Mouse (Mus musculus) kidney, embryonic 16.5 days (tissue): ENCODE data around the gene Vmn1r206. TPM values are rescaled to one million over a fixed set of nuclear protein-coding genes. Genes with fewer than 3 reads are reported as not detected.
"Not testable (repeated sequence)": the region's sequence is repeated elsewhere in the genome, so short reads cannot be mapped to it uniquely, and the experiment has no call there.

ENCODE experiments used
- ATAC-seq: fragments of 200-750 bp; cut with Nextera tagmentation; 2 replicates; pipeline ENCODE4 v1.8.0; 2017; ENCODE audit warnings: moderate TSS enrichment; ENCODE audit not compliant: low FRiP score, low TSS enrichment
- H3K27ac ChIP-seq: fragments of 300-500 bp; sonication (generic); 2 replicates; pipeline ENCODE4 v1.5.1; 2014; ENCODE audit warnings: low read length
- H3K27me3 ChIP-seq: fragments of 300-500 bp; sonication (generic); 2 replicates; pipeline ENCODE4 v1.6.1; 2014; ENCODE audit warnings: low read length, control low read depth, mixed read lengths; ENCODE audit not compliant: insufficient read depth
- H3K36me3 ChIP-seq: fragments of 300-500 bp; sonication (generic); 2 replicates; pipeline ENCODE4 v1.6.1; 2014; ENCODE audit warnings: low read length, control low read depth, mixed read lengths; ENCODE audit not compliant: insufficient read depth
- H3K4me1 ChIP-seq: fragments of 300-500 bp; sonication (generic); 2 replicates; pipeline ENCODE4 v1.6.1; 2014; ENCODE audit warnings: low read length, control low read depth, mixed read lengths; ENCODE audit not compliant: insufficient read depth
- H3K4me2 ChIP-seq: fragments of 300-500 bp; sonication (generic); replicated peaks from 2 replicates; pipeline ENCODE4 v1.6.1; 2014; ENCODE audit warnings: low read depth, low read length
- H3K4me3 ChIP-seq: fragments of 300-500 bp; sonication (generic); 2 replicates; pipeline ENCODE4 v1.5.1; 2014; ENCODE audit warnings: mild to moderate bottlenecking, low read length
- H3K9ac ChIP-seq: fragments of 300-500 bp; sonication (generic); replicated peaks from 2 replicates; pipeline ENCODE4 v1.6.1; 2014; ENCODE audit warnings: low read length
- H3K9me3 ChIP-seq: fragments of 300-500 bp; sonication (generic); 2 replicates; pipeline ENCODE4 v1.6.1; 2016; ENCODE audit warnings: low read length, control low read depth
- WGBS: fragments of 180-500 bp; shearing (Covaris S2); extraction: QIAGEN DNeasy Blood & Tissue Kit; methylation state at CpG from one replicate; pipeline ENCODE4 v1.1.7; 2014; 5-methylcytosine and 5-hydroxymethylcytosine counted together
- polyA plus RNA-seq: library from polyadenylated mRNA; unstranded; fragments of >200 nt; fragmentation: Nextera tagmentation; extraction: Ambion mirVana; gene quantifications from 2 replicates; pipeline ENCODE4 v1.2.1, GENCODE M21; 2015

The Vmn1r206 gene
- polyA plus RNA-seq: not detected in 2 replicates

- ATAC-seq, H3K36me3 ChIP-seq, H3K4me3 ChIP-seq: not testable (repeated sequence)
These were observed at the start of gene Vmn1r206 for GRCm38 (mm10) chr13:22624151-22624550. Gene Vmn1r206 (minus strand): TSS chr13:22624251.

GRCm38 (mm10) chr13:22592900-22593299 is 31.2 kb downstream of the Vmn1r206 start, which contains the start of gene Vmn1r205:
Gene Vmn1r205 (minus strand): TSS chr13:22593000.
- no peak within 1 kb of the TSS for H3K4me2 ChIP-seq
- H3K27me3 ChIP-seq: no peaks in the 10 kb centered on the region
- H3K4me1 ChIP-seq: no peaks in the 10 kb centered on the region
- H3K4me3 ChIP-seq: no peak within 1 kb of the TSS
- ATAC-seq: no peak
- no peaks in the 10 kb centered on the region for H3K9me3 ChIP-seq
- 88% methylated on average over 3 of the region's 3 CpGs for WGBS
- no peak within 1 kb of the TSS for H3K9ac ChIP-seq
- no peak within 1 kb of the TSS for H3K27ac ChIP-seq
- no peaks in the 10 kb centered on the region for H3K36me3 ChIP-seq

More at GRCm38 (mm10) chr13:22624151-22624550, at the start of gene Vmn1r206:
- H3K27ac ChIP-seq, H3K27me3 ChIP-seq, H3K9ac ChIP-seq, H3K9me3 ChIP-seq, H3K4me2 ChIP-seq, H3K4me1 ChIP-seq: not testable (repeated sequence)

GRCm38 (mm10) chr13:22583336-22583735 is 40.7 kb downstream of the Vmn1r206 start:
- H3K4me1 ChIP-seq, H3K4me2 ChIP-seq, H3K4me3 ChIP-seq, H3K36me3 ChIP-seq, H3K9ac ChIP-seq, H3K9me3 ChIP-seq, H3K27ac ChIP-seq, H3K27me3 ChIP-seq, ATAC-seq: not testable (repeated sequence)
- 86% methylated on average over 13 of the region's 14 CpGs for WGBS

GRCm38 (mm10) chr13:22574911-22575310 is 49.1 kb downstream of the Vmn1r206 start:
- H3K9ac ChIP-seq, H3K4me1 ChIP-seq, H3K4me2 ChIP-seq, H3K36me3 ChIP-seq, H3K4me3 ChIP-seq, ATAC-seq, H3K27ac ChIP-seq, H3K9me3 ChIP-seq, H3K27me3 ChIP-seq: not testable (repeated sequence)
- 80% methylated on average over 3 of the region's 3 CpGs for WGBS

Other genes with a start within 250 kb of the Vmn1r206 start
- not detected in 2 replicates for gene Vmn1r199, start 244.4 kb downstream of the Vmn1r206 start, polyA plus RNA-seq
- not detected in 2 replicates for gene Vmn1r200, start 233.9 kb downstream of the Vmn1r206 start, polyA plus RNA-seq
- not detected in 2 replicates for gene Vmn1r201, start 152.3 kb downstream of the Vmn1r206 start, polyA plus RNA-seq
- not detected in 2 replicates for gene Vmn1r202, start 118.9 kb downstream of the Vmn1r206 start, polyA plus RNA-seq
- not detected in 2 replicates for gene Vmn1r203, start 106.1 kb downstream of the Vmn1r206 start, polyA plus RNA-seq
- gene Vmn1r204, start 71.1 kb downstream of the Vmn1r206 start, polyA plus RNA-seq: not detected in 2 replicates
- gene Vmn1r205, start 31.3 kb downstream of the Vmn1r206 start, polyA plus RNA-seq: not detected in 2 replicates
- not detected in 2 replicates for gene Vmn1r207-ps, start 105.4 kb upstream of the Vmn1r206 start, polyA plus RNA-seq
- gene Vmn1r208, start 153.1 kb upstream of the Vmn1r206 start, polyA plus RNA-seq: not detected in 2 replicates
- not detected in 2 replicates for gene Vmn1r209, start 185.4 kb upstream of the Vmn1r206 start, polyA plus RNA-seq
- not detected in 2 replicates for gene Vmn1r210, start 207.1 kb upstream of the Vmn1r206 start, polyA plus RNA-seq
- gene Vmn1r211, start 233.3 kb upstream of the Vmn1r206 start, polyA plus RNA-seq: not detected in 2 replicates